In genomic region chr10:108558812-108559606, GRCm38 (mm10) we compare ENCODE assay signal across 21 mouse cellular contexts.
DNase-seq lines count a peak whose midpoint lies in the region; ATAC-seq and TF ChIP-seq lines count a peak whose summit lies in the region.
"Had no signal": no experiment of that assay in that cellular context is flagged by ENCODE, and none has a peak within 500 bp of the region (broad histone marks: within the 10 kb centered on the region; RNA-seq: fewer than 3 reads in every experiment).

No protein-coding gene starts in this region.

- no peaks in the 10 kb centered on the region for H3K27me3 ChIP-seq in embryonic facial prominence, embryonic 11.5 days (ENCODE audit: control insufficient read depth, insufficient read depth, low read length)
- no peaks in the 10 kb centered on the region for H3K27me3 ChIP-seq in embryonic facial prominence, embryonic 10.5 days (replicated peaks; ENCODE audit: low read depth, poor library complexity, severe bottlenecking)
- H3K27me3 ChIP-seq in forebrain, embryonic 14.5 days (replicated peaks; ENCODE audit: control insufficient read depth, insufficient read depth, low read length) = no peaks in the 10 kb centered on the region
- no peaks in the 10 kb centered on the region for H3K27me3 ChIP-seq in midbrain, postnatal 0 days (ENCODE audit: insufficient read depth, low read length)
- H3K27me3 ChIP-seq: embryonic facial prominence, embryonic 12.5 days; limb, embryonic 13.5 days had no signal

- no peak for TF ChIP-seq CTCF in left cerebral cortex, adult 2 months (IDR thresholded peaks at IDR 0.05)
- 0 out of 2 replicates have a peak, but pooled peaks have one; percentile 1 for TF ChIP-seq CTCF in midbrain, postnatal 0 days (IDR thresholded peaks at IDR 0.05)

- no peak overlapping the region for H3K4me3 ChIP-seq in embryonic facial prominence, embryonic 11.5 days (ENCODE audit: low read depth, low read length)
- no peak overlapping the region for H3K4me3 ChIP-seq in embryonic facial prominence, embryonic 10.5 days
- no peak overlapping the region for H3K4me3 ChIP-seq in left cerebral cortex, adult 2 months
- H3K4me3 ChIP-seq in forebrain, embryonic 14.5 days (ENCODE audit: low read depth, low read length) = no peak overlapping the region
- H3K4me3 ChIP-seq in midbrain, postnatal 0 days (ENCODE audit: low read depth, low read length) = no peak overlapping the region
- H3K4me3 ChIP-seq: embryonic facial prominence, embryonic 12.5 days; limb, embryonic 13.5 days had no signal

- H3K36me3 ChIP-seq in embryonic facial prominence, embryonic 11.5 days (replicated peaks; ENCODE audit: control insufficient read depth, insufficient read depth, low read depth, low read length) = no peaks in the 10 kb centered on the region
- H3K36me3 ChIP-seq in embryonic facial prominence, embryonic 10.5 days (replicated peaks) = no peaks in the 10 kb centered on the region
- no peaks in the 10 kb centered on the region for H3K36me3 ChIP-seq in forebrain, embryonic 14.5 days (ENCODE audit: control insufficient read depth, insufficient read depth, low read length)
- H3K36me3 ChIP-seq in midbrain, postnatal 0 days (ENCODE audit: insufficient read depth, low read length) = no peaks in the 10 kb centered on the region
- H3K36me3 ChIP-seq: embryonic facial prominence, embryonic 12.5 days; G1E; limb, embryonic 13.5 days had no signal

- no peaks in the 10 kb centered on the region for H3K4me1 ChIP-seq in embryonic facial prominence, embryonic 11.5 days (ENCODE audit: control insufficient read depth, insufficient read depth, low read length)
- peaks cover 5% of the 10 kb centered on the region; the same call in 1 of the 2 replicates for H3K4me1 ChIP-seq in embryonic facial prominence, embryonic 10.5 days
- peaks cover 4% of the 10 kb centered on the region; the same call in 1 of the 2 replicates for H3K4me1 ChIP-seq in forebrain, embryonic 14.5 days (ENCODE audit: control insufficient read depth, insufficient read depth, low read length)
- H3K4me1 ChIP-seq in midbrain, postnatal 0 days (ENCODE audit: insufficient read depth, low read length) = no peaks in the 10 kb centered on the region
- H3K4me1 ChIP-seq: embryonic facial prominence, embryonic 12.5 days; limb, embryonic 13.5 days had no signal

- no peak for DNase-seq in embryonic facial prominence, embryonic 11.5 days (ENCODE audit: low spot score)
- DNase-seq in embryonic facial prominence, embryonic 10.5 days (ENCODE audit: low spot score) = no peak
- no peak for DNase-seq in left cerebral cortex, adult 2 months (ENCODE audit: extremely low spot score in 1 of 2, low spot score in 2 of 2)
- DNase-seq in left cerebral cortex, postnatal 10 days (ENCODE audit: extremely low spot score in 1 of 2, low spot score in 2 of 2) = no peak
- DNase-seq in forebrain, embryonic 14.5 days (ENCODE audit: low spot score) = peak; percentile 56
- DNase-seq in midbrain, postnatal 0 days (ENCODE audit: low spot score) = no peak
- no peak for DNase-seq in c-Kit-positive CD71-positive TER-119-positive erythroid progenitor cells, embryonic 14.5 days (ENCODE audit: low spot score)
- no peak for DNase-seq in kidney, adult 9 months
- DNase-seq: cerebellum, adult 18-20 months; cerebellum, postnatal 36 days; heart, adult 11 months; heart, postnatal 4 days; kidney, postnatal 10 days; thymus, postnatal 14 days had no signal

- no peak overlapping the region for H3K27ac ChIP-seq in embryonic facial prominence, embryonic 11.5 days (replicated peaks; ENCODE audit: low read depth, low read length)
- H3K27ac ChIP-seq in embryonic facial prominence, embryonic 10.5 days (replicated peaks) = no peak overlapping the region
- peak overlapping the region; percentile 40; the same call in 1 of the 2 replicates for H3K27ac ChIP-seq in left cerebral cortex, adult 2 months
- H3K27ac ChIP-seq in forebrain, embryonic 14.5 days (ENCODE audit: low read depth, low read length) = no peak overlapping the region
- H3K27ac ChIP-seq in midbrain, postnatal 0 days (ENCODE audit: low read depth, low read length) = no peak overlapping the region
- H3K27ac ChIP-seq: embryonic facial prominence, embryonic 12.5 days; limb, embryonic 13.5 days; liver, embryonic 14.5 days; stomach, postnatal 0 days had no signal

- H3K9me3 ChIP-seq in embryonic facial prominence, embryonic 11.5 days (replicated peaks; ENCODE audit: control insufficient read depth, low read length) = no peaks in the 10 kb centered on the region
- no peaks in the 10 kb centered on the region for H3K9me3 ChIP-seq in embryonic facial prominence, embryonic 10.5 days
- H3K9me3 ChIP-seq in forebrain, embryonic 14.5 days (replicated peaks; ENCODE audit: control insufficient read depth, low read length) = no peaks in the 10 kb centered on the region
- no peaks in the 10 kb centered on the region for H3K9me3 ChIP-seq in midbrain, postnatal 0 days (ENCODE audit: low read length)
- H3K9me3 ChIP-seq: embryonic facial prominence, embryonic 12.5 days; G1E; limb, embryonic 13.5 days had no signal

- no peak overlapping the region for H3K4me2 ChIP-seq in embryonic facial prominence, embryonic 11.5 days (ENCODE audit: low read depth, low read length)
- H3K4me2 ChIP-seq in forebrain, embryonic 14.5 days (ENCODE audit: low read length) = no peak overlapping the region
- no peak overlapping the region for H3K4me2 ChIP-seq in midbrain, postnatal 0 days (ENCODE audit: low read depth, low read length, poor library complexity, severe bottlenecking)
- H3K4me2 ChIP-seq: embryonic facial prominence, embryonic 12.5 days; limb, embryonic 13.5 days had no signal

- ATAC-seq in embryonic facial prominence, embryonic 11.5 days (replicated peaks; ENCODE audit: insufficient number of reproducible peaks, low FRiP score, low TSS enrichment, low read depth) = 0 out of 2 replicates have a peak, but pooled peaks have one; percentile 18
- ATAC-seq in forebrain, embryonic 14.5 days = peak; percentile 6
- ATAC-seq in midbrain, postnatal 0 days (ENCODE audit: low FRiP score) = 0 out of 2 replicates have a peak, but pooled peaks have one; percentile 52
- ATAC-seq: CD4-positive, CD25-positive, alpha-beta regulatory T cell, adult 4 months; intestine, embryonic 16.5 days had no signal

- intact Hi-C loops in left cerebral cortex, adult 2 months (cut with DNase I) = no loop called here
- intact Hi-C loops in left cerebral cortex, postnatal 10 days (cut with DNase I) = no loop called here

- H3K9ac ChIP-seq in embryonic facial prominence, embryonic 11.5 days (replicated peaks; ENCODE audit: low read length) = no peak overlapping the region
- H3K9ac ChIP-seq in forebrain, embryonic 14.5 days (ENCODE audit: low read length) = no peak overlapping the region
- no peak overlapping the region for H3K9ac ChIP-seq in midbrain, postnatal 0 days (replicated peaks; ENCODE audit: low read length, poor library complexity, severe bottlenecking)
- H3K9ac ChIP-seq: embryonic facial prominence, embryonic 12.5 days; limb, embryonic 13.5 days; liver, embryonic 14.5 days had no signal

- 81% methylated on average over 19 of the region's 19 CpGs for WGBS in embryonic facial prominence, embryonic 11.5 days
- 84% methylated on average over 19 of the region's 19 CpGs for WGBS in embryonic facial prominence, embryonic 10.5 days
- WGBS in forebrain, embryonic 14.5 days = 63% methylated on average over 19 of the region's 19 CpGs
- 54% methylated on average over 19 of the region's 19 CpGs for WGBS in midbrain, postnatal 0 days
